Mouse (Mus musculus) liver, postnatal 0 days (tissue): ENCODE results near the gene Tex46. TPM values are rescaled to one million over a fixed set of nuclear protein-coding genes. Genes with fewer than 3 reads are reported as not detected.

Experiments used
- ATAC-seq: fragments of 200-750 bp; cut with Nextera tagmentation; 2 replicates; pipeline ENCODE4 v1.8.0; 2017; ENCODE audit warnings: mild to moderate bottlenecking, moderate library complexity
- DNase-seq: peaks from one replicate; pipeline ENCODE4 v3.0.0-alpha.2; 2016
- H3K27ac ChIP-seq: fragments of 300-500 bp; sonication (generic); 2 replicates; pipeline ENCODE4 v1.5.1; 2014; ENCODE audit warnings: antibody characterized with exemption, moderate library complexity, mild to moderate bottlenecking, low read depth
- H3K27me3 ChIP-seq: fragments of 300-500 bp; sonication (generic); 2 replicates; pipeline ENCODE4 v1.6.1; 2014; ENCODE audit warnings: low read length, control low read depth, mixed read lengths; ENCODE audit not compliant: insufficient read depth
- H3K36me3 ChIP-seq: fragments of 300-500 bp; sonication (generic); replicated peaks from 2 replicates; pipeline ENCODE4 v1.6.1; 2014; ENCODE audit warnings: mild to moderate bottlenecking, control low read depth, low read length, moderate library complexity, mixed read lengths; ENCODE audit not compliant: insufficient read depth
- H3K4me1 ChIP-seq: fragments of 300-500 bp; sonication (generic); 2 replicates; pipeline ENCODE4 v1.6.1; 2014; ENCODE audit warnings: antibody characterized with exemption, mild to moderate bottlenecking, control low read depth; ENCODE audit not compliant: insufficient read depth
- H3K4me2 ChIP-seq: fragments of 300-500 bp; sonication (generic); 2 replicates; pipeline ENCODE4 v1.6.1; 2014; ENCODE audit warnings: low read depth, mild to moderate bottlenecking, low read length, moderate library complexity, mixed read lengths
- H3K4me3 ChIP-seq: fragments of 300-500 bp; sonication (generic); 2 replicates; pipeline ENCODE4 v1.5.1; 2014; ENCODE audit warnings: low read depth, low read length
- H3K9ac ChIP-seq: fragments of 300-500 bp; sonication (generic); replicated peaks from 2 replicates; pipeline ENCODE4 v1.6.1; 2014; ENCODE audit warnings: mild to moderate bottlenecking, moderate library complexity
- H3K9me3 ChIP-seq: fragments of 300-500 bp; sonication (generic); 2 replicates; pipeline ENCODE4 v1.6.1; 2016; ENCODE audit warnings: mild to moderate bottlenecking, control low read depth, low read length, mixed read lengths
- CTCF ChIP-seq: sonication (generic); IDR thresholded peaks from 2 replicates; pipeline ENCODE4 v1.5.1; 2016; ENCODE audit warnings: antibody characterized with exemption, low read depth
- EP300 ChIP-seq: IDR thresholded peaks from 2 replicates; pipeline ENCODE4 v1.6.1; 2016; ENCODE audit warnings: antibody characterized with exemption, low read depth, mild to moderate bottlenecking
- WGBS: fragments of 180-500 bp; shearing (Covaris S2); extraction: QIAGEN DNeasy Blood & Tissue Kit; methylation state at CpG from one replicate; pipeline ENCODE4 v1.1.7; 2014; ENCODE audit not compliant: insufficient replicate concordance; 5-methylcytosine and 5-hydroxymethylcytosine counted together
- polyA plus RNA-seq: library from polyadenylated mRNA; unstranded; fragments of >200 nt; fragmentation: Nextera tagmentation; extraction: Ambion mirVana; gene quantifications from 2 replicates; pipeline ENCODE4 v1.2.1, GENCODE M21; 2015

Gene Tex46
- polyA plus RNA-seq, 1 experiment from 2014 or later = not detected

DNA sequence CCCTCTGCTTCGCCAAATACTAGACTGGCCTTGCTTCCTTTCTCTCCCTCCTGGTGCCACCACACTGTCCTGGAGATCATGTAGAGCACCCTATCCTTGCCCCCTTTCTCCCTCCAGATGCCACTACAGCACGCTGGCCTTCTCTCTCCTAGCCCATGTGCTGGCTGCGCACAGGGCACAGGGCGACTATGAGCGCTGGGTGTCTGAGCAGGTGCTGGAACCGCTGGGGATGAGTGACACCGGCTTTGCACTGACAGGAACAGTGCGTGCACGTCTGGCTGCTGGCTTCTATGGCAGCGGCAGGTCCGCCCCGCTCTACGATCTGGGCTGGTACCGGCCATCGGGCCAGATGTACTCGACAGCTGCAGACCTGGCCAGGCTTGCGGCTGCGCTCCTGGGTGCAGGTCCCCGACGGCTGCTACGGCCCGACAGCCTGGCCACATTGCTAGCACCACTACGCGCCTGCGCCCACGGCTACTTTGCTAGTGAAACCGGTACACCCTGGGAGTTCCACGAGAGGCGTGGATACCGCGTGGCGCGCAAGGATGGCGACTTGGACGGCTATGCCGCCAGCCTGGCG lies 26.8 kb downstream of the Tex46 start:
- Histone ChIP-seq H3K9ac (no peak overlapping the region), H3K36me3 (no peaks in the 10 kb centered on the region), H3K4me1 (peaks cover 7% of the 10 kb centered on the region), H3K27me3 (peaks cover 23% of the 10 kb centered on the region), H3K27ac (no peak overlapping the region), H3K4me3 (peak overlapping the region; percentile 36), H3K9me3 (no peaks in the 10 kb centered on the region), H3K4me2 (peak overlapping the region; percentile 63)
- 29% methylated on average over 37 of the region's 37 CpGs for WGBS
- TF ChIP-seq EP300 (no peak), CTCF (no peak)
- ATAC-seq (no peak), DNase-seq (no peak)

- Histone ChIP-seq H3K4me3 (peak overlapping the region; percentile 36), H3K9ac (no peak overlapping the region), H3K36me3 (no peaks in the 10 kb centered on the region), H3K27ac (no peak overlapping the region), H3K4me1 (peaks cover 7% of the 10 kb centered on the region), H3K4me2 (peak overlapping the region; percentile 63), H3K9me3 (no peaks in the 10 kb centered on the region), H3K27me3 (peaks cover 23% of the 10 kb centered on the region)
- ATAC-seq (no peak), DNase-seq (no peak)
- TF ChIP-seq EP300 = no peak
- TF ChIP-seq CTCF = no peak
- 4% methylated on average over 70 of the region's 76 CpGs for WGBS
These were observed 27.5 kb downstream of the Tex46 start for GRCm38 (mm10) chr4:136637563-136638229.

GRCm38 (mm10) chr4:136638230-136638750 lies 28.1 kb downstream of the Tex46 start:
- Histone ChIP-seq H3K36me3 (no peaks in the 10 kb centered on the region), H3K27ac (no peak overlapping the region), H3K4me2 (no peak overlapping the region), H3K9ac (no peak overlapping the region), H3K4me1 (peaks cover 7% of the 10 kb centered on the region), H3K27me3 (peaks cover 23% of the 10 kb centered on the region), H3K4me3 (no peak overlapping the region), H3K9me3 (no peaks in the 10 kb centered on the region)
- WGBS = 58% methylated on average over 7 of the region's 7 CpGs
- no peak for TF ChIP-seq CTCF
- TF ChIP-seq EP300 = no peak
- no peak for DNase-seq
- ATAC-seq = no peak

DNA sequence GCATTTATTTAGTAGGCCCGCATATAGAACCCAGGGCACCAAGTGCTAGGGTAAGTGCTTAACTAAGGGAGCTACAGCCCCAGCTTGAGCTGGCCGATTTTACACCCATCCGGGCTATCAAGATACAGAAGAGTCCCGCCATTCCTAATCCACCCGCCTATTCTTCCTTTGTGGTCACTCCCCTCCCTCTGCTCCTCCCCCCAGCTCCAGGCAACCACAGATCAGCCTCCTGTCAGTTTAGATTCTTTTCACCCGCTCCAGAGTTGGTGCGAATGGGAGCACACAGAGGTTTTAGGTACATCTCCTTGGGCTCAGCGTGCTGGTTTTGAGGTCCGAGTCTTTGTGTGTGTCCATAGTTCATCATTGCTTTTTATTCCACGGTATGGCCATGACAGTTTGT lies 28.7 kb downstream of the Tex46 start:
- H3K4me2 ChIP-seq = no peak overlapping the region
- no peak overlapping the region for H3K9ac ChIP-seq
- WGBS = 12% methylated on average over 10 of the region's 10 CpGs
- peaks cover 7% of the 10 kb centered on the region for H3K4me1 ChIP-seq
- no peak overlapping the region for H3K27ac ChIP-seq
- no peaks in the 10 kb centered on the region for H3K9me3 ChIP-seq
- peaks cover 23% of the 10 kb centered on the region for H3K27me3 ChIP-seq
- DNase-seq (no peak), ATAC-seq (no peak)
- no peaks in the 10 kb centered on the region for H3K36me3 ChIP-seq
- no peak for TF ChIP-seq CTCF
- TF ChIP-seq EP300 = no peak
- no peak overlapping the region for H3K4me3 ChIP-seq

DNA sequence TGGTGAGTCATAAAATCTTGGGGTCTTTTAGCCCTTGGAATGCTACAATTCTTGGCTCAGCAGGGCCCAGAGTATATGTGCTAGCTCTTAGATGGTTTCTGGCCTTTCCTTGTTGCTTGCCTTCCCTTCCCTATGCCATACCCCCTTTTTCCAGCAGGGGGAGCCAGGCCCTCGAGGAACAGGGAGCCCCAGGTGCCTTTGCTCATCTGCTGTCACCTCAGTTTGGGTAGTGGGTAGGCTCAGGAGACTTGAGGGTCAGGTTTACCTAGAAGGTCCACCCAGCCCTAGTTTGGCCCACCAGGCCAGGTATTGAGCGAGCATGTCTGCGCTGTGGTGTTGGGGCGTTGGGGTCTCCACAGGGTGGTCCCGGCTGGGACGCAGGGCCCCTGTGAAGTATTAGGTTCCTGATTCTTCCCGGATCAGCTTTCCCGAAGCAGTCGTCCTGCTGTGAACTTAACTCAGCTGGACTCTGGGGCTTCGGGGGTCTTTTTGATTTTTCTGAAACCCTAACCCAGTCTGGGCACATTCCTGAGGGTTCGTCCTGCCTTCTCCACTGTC lies 38.8 kb downstream of the Tex46 start:
- Histone ChIP-seq H3K27me3 (no peaks in the 10 kb centered on the region), H3K4me2 (no peak overlapping the region), H3K36me3 (no peaks in the 10 kb centered on the region), H3K9me3 (no peaks in the 10 kb centered on the region), H3K9ac (no peak overlapping the region), H3K4me1 (no peaks in the 10 kb centered on the region), H3K27ac (no peak overlapping the region), H3K4me3 (no peak overlapping the region)
- TF ChIP-seq CTCF (peak; percentile 94), EP300 (no peak)
- DNase-seq = peak; percentile 85
- WGBS = 26% methylated on average over 11 of the region's 11 CpGs
- ATAC-seq = no peak

DNA sequence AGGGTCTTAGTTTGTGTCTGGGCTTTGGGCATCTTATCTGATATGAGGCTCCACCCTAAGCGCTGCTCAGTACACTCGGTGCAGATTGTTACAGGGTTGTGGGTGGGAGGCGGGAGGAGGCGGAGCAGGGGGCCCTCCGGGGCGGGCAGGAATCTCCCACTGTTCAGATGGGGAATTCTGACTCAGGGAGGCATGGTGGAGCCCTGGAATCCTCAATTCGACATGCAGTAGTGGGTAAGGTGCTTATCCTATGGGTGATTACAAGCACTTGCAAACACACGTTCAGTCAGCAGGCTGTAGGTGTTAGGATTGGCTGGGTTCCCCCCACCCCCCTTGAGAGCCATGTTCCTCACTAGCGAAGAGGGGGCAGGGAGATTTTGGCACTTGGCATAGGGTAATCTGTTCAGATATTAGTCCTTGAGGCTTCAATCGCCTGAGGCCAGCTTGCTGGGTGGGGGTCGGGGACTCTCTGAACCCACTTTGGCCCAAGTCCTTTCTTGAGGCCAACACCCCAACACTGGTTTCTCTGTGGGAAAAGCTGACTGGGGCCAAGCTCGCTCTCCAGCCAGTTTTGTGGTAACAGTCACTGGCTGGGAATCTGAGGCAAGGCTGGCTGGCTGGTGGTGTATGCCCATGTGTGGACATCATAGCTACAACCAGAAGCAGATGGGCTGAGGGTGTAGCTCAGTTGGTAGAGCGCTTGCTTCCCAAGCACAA lies 39.4 kb downstream of the Tex46 start:
- TF ChIP-seq EP300 = no peak
- TF ChIP-seq CTCF = no peak
- Histone ChIP-seq H3K4me2 (no peak overlapping the region), H3K4me3 (no peak overlapping the region), H3K36me3 (no peaks in the 10 kb centered on the region), H3K27ac (no peak overlapping the region), H3K4me1 (no peaks in the 10 kb centered on the region), H3K27me3 (no peaks in the 10 kb centered on the region), H3K9ac (no peak overlapping the region), H3K9me3 (no peaks in the 10 kb centered on the region)
- ATAC-seq (no peak), DNase-seq (no peak)
- WGBS = 43% methylated on average over 13 of the region's 13 CpGs
